Mouse (Mus musculus) right cerebral cortex, adult 2 months (tissue): Measurements from ENCODE around the gene Cyp2b10.
"Not testable (repeated sequence)": the region's sequence is repeated elsewhere in the genome, so short reads cannot be mapped to it uniquely, and the experiment has no call there.

Experiments used
- DNase-seq, 2 experiments: peaks; one replicate each; pipeline ENCODE4 v3.0.0; 2021 to 2022; ENCODE audit warnings: low spot score in 2 of 2

The Cyp2b10 gene

GRCm38 (mm10) chr7:25897411-25897810 lies at the start of gene Cyp2b10:
TSS of gene Cyp2b10 (plus strand) at chr7:25897620.
- no peak for DNase-seq

GRCm38 (mm10) chr7:25847722-25848443 lies 49.5 kb upstream of the Cyp2b10 start:
- DNase-seq, result peak; percentile 85 to 90

- DNase-seq, result no peak
These were observed 49.0 kb upstream of the Cyp2b10 start for GRCm38 (mm10) chr7:25848444-25848812.

- peak; percentile 63 to 70 for DNase-seq
These were observed 42.3 kb upstream of the Cyp2b10 start for GRCm38 (mm10) chr7:25855082-25855481.

- no peak for DNase-seq
These were observed 37.2 kb upstream of the Cyp2b10 start for GRCm38 (mm10) chr7:25859962-25860870.

- DNase-seq, result no peak
These were observed 35.1 kb upstream of the Cyp2b10 start for GRCm38 (mm10) chr7:25862365-25862764.

GRCm38 (mm10) chr7:25863756-25864155 lies 33.7 kb upstream of the Cyp2b10 start:
- DNase-seq, result no peak

GRCm38 (mm10) chr7:25864861-25865260 lies 32.6 kb upstream of the Cyp2b10 start:
- DNase-seq, result no peak

GRCm38 (mm10) chr7:25869789-25870188 lies 27.6 kb upstream of the Cyp2b10 start:
- DNase-seq, result no peak

GRCm38 (mm10) chr7:25872624-25873023 lies 24.8 kb upstream of the Cyp2b10 start:
- DNase-seq, result no peak

- no peak for DNase-seq
These were observed 18.7 kb upstream of the Cyp2b10 start for GRCm38 (mm10) chr7:25878735-25879134.

- not testable (repeated sequence) for DNase-seq
These were observed 16.7 kb upstream of the Cyp2b10 start for GRCm38 (mm10) chr7:25880721-25881120.

- no peak for DNase-seq
These were observed 13.1 kb upstream of the Cyp2b10 start for GRCm38 (mm10) chr7:25884272-25884671.

- DNase-seq, result no peak
These were observed 9.7 kb upstream of the Cyp2b10 start for GRCm38 (mm10) chr7:25887758-25888157.

- DNase-seq, result no peak
These were observed 4.3 kb upstream of the Cyp2b10 start for GRCm38 (mm10) chr7:25893159-25893558.

- no peak for DNase-seq
These were observed 2.3 kb upstream of the Cyp2b10 start for GRCm38 (mm10) chr7:25895162-25895561.

GRCm38 (mm10) chr7:25898064-25898463 lies 644 bp downstream of the Cyp2b10 start:
- DNase-seq, result no peak

- peak; percentile 0 to 8 for DNase-seq
These were observed 4.8 kb downstream of the Cyp2b10 start for GRCm38 (mm10) chr7:25902061-25902690.

GRCm38 (mm10) chr7:25903156-25903555 lies 5.7 kb downstream of the Cyp2b10 start:
- no peak for DNase-seq

- DNase-seq, result no peak
These were observed 6.6 kb downstream of the Cyp2b10 start for GRCm38 (mm10) chr7:25904066-25904465.

- no peak for DNase-seq
These were observed 7.1 kb downstream of the Cyp2b10 start for GRCm38 (mm10) chr7:25904489-25904888.

GRCm38 (mm10) chr7:25907380-25907779 lies 10.0 kb downstream of the Cyp2b10 start:
- no peak for DNase-seq
